Mouse (Mus musculus) cerebellum, adult 2 months (tissue): ENCODE data around the gene Slc4a5. TPM values are rescaled to one million over a fixed set of nuclear protein-coding genes. Genes with fewer than 3 reads are reported as not detected.

ENCODE experiments used
- DNase-seq, 2 experiments: peaks; one replicate each; pipeline ENCODE4 v3.0.0; 2021
- H3K27ac ChIP-seq: fragments of 200-500 bp; 2 replicates; pipeline ENCODE4 v1.5.1; 2012; ENCODE audit warnings: low read length, control low read depth, inconsistent platforms; ENCODE audit not compliant: insufficient read depth
- H3K27me3 ChIP-seq: fragments of 200-500 bp; 2 replicates; pipeline ENCODE4 v1.6.1; 2012; ENCODE audit warnings: inconsistent platforms, mild to moderate bottlenecking, low read length, moderate library complexity; ENCODE audit not compliant: control insufficient read depth, insufficient read depth
- H3K4me1 ChIP-seq: fragments of 200-500 bp; 2 replicates; pipeline ENCODE4 v1.6.1; 2011; ENCODE audit warnings: low read length; ENCODE audit not compliant: control insufficient read depth, insufficient read depth
- H3K4me3 ChIP-seq: fragments of 200-500 bp; replicated peaks from 2 replicates; pipeline ENCODE3; 2011; ENCODE audit warnings: mild to moderate bottlenecking, low read depth, low read length, control low read depth; ENCODE audit not compliant: insufficient read depth
- CTCF ChIP-seq: fragments of 200-500 bp; IDR thresholded peaks from 2 replicates; pipeline ENCODE4 v1.5.1; 2011; ENCODE audit warnings: low read depth, mild to moderate bottlenecking, control low read depth, low read length, moderate library complexity, borderline replicate concordance; ENCODE audit not compliant: insufficient read depth
- POLR2A ChIP-seq: fragments of 200-500 bp; IDR thresholded peaks from 2 replicates; pipeline ENCODE4 v1.6.1; 2011; ENCODE audit warnings: low read length, control low read depth, borderline replicate concordance; ENCODE audit not compliant: insufficient read depth
- WGBS: fragments of 180-500 bp; shearing (Covaris S2); methylation state at CpG from one replicate; pipeline ENCODE4 v1.1.7; 2018; 5-methylcytosine and 5-hydroxymethylcytosine counted together
- polyA plus RNA-seq: library from polyadenylated mRNA; depleted of rRNA; stranded (reverse); fragments of >200 nt; gene quantifications from 2 replicates; pipeline ENCODE4 v1.2.3, GENCODE M21; 2012

The Slc4a5 gene
- polyA plus RNA-seq, 1 experiment, result 2.8 TPM

GRCm38 (mm10) chr6:83280256-83280955 is 60.8 kb downstream of the Slc4a5 start:
- Histone ChIP-seq H3K4me1 (no peaks in the 10 kb centered on the region), H3K27me3 (no peaks in the 10 kb centered on the region; the same call in 1 of the 2 replicates), H3K4me3 (no peak overlapping the region), H3K27ac (no peak overlapping the region)
- 81% methylated on average over 8 of the region's 8 CpGs for WGBS
- TF ChIP-seq CTCF, result peak; percentile 28; the same call in 1 of the 2 replicates
- TF ChIP-seq POLR2A, result no peak
- DNase-seq, result no peak

DNA sequence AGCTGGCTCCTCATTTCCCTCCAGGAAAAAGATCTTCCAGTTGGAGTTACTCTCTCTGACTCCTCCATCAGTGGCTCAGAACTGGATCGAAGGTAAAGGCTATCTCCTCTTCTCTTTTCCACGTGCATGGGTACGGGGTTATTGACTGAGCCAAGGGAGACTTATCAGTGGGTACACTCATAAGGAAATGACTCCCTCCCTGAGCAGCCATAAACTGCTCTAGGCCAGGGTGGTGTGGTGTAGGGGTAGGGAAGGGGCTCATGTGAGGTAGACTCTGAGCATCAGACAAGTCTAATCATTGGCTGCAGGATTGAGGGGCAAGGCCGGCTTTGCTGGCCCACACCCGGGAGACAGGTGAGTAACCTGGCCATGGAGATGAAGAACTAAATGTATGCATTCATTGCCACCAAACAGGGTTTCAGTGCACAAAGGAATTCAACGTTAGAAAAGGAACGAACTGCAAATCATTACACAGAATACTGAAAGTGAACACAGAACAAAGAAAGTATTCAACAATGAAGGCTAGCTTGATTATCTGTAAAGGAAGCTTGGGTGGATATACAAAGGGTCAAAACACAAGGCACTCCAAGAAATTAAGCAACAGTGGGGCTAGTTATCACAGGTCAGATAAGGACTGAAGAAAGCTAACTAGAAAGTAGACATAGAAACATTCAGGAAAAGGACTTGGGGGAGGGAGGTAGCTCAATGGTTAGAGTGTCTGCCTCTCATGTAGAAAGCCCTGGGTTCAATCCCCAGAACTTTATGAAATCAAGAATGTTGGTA is 81.0 kb downstream of the Slc4a5 start:
- Histone ChIP-seq H3K27ac (no peak overlapping the region), H3K4me3 (no peak overlapping the region), H3K27me3 (no peaks in the 10 kb centered on the region), H3K4me1 (peaks cover 3% of the 10 kb centered on the region)
- WGBS, result 85% methylated on average over 7 of the region's 7 CpGs
- no peak for DNase-seq
- TF ChIP-seq CTCF, result no peak
- TF ChIP-seq POLR2A, result no peak

GRCm38 (mm10) chr6:83301294-83301693 is 81.7 kb downstream of the Slc4a5 start:
- TF ChIP-seq CTCF (no peak), POLR2A (no peak)
- no peak overlapping the region for H3K27ac ChIP-seq
- WGBS, result 60% methylated on average over 2 of the region's 2 CpGs
- H3K4me1 ChIP-seq, result peaks cover 3% of the 10 kb centered on the region
- no peaks in the 10 kb centered on the region for H3K27me3 ChIP-seq
- no peak overlapping the region for H3K4me3 ChIP-seq
- peak in 1 of 2 experiments; percentile 18 for DNase-seq

DNA sequence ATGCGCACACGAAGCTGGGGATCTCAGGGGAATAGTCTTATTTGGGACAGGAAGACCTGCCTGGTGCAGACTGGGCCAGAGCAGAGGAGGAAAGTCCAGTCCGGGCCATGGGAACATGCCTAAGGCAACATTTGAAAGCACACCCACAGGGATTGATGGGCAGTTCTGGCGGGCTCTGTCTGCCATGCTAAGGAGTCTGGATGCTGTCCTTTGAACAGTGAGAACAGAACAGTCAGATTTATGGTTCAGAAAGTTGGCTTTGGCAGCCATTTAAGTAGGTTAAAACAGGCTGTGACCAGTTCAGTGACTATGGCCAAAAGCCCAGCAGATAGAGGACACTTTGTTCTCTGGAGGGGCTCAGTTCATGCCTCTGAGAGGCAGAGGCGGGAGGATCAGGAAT is 82.6 kb downstream of the Slc4a5 start:
- DNase-seq, result peak in 1 of 2 experiments; percentile 16
- Histone ChIP-seq H3K4me1 (peaks cover 3% of the 10 kb centered on the region), H3K27ac (no peak overlapping the region), H3K4me3 (no peak overlapping the region), H3K27me3 (no peaks in the 10 kb centered on the region)
- no peak for TF ChIP-seq POLR2A
- TF ChIP-seq CTCF, result no peak
- 64% methylated on average over 5 of the region's 5 CpGs for WGBS

GRCm38 (mm10) chr6:83309017-83309416 is 89.4 kb downstream of the Slc4a5 start:
- TF ChIP-seq POLR2A (no peak), CTCF (no peak)
- WGBS, result 87% methylated on average over 7 of the region's 7 CpGs
- no peaks in the 10 kb centered on the region for H3K4me1 ChIP-seq
- DNase-seq, result no peak
- no peak overlapping the region for H3K27ac ChIP-seq
- no peak overlapping the region for H3K4me3 ChIP-seq
- no peaks in the 10 kb centered on the region for H3K27me3 ChIP-seq

- TF ChIP-seq POLR2A (no peak), CTCF (no peak)
Measured at GRCm38 (mm10) chr6:83311206-83311605, 91.6 kb downstream of the Slc4a5 start.

GRCm38 (mm10) chr6:83312021-83312420 is 92.4 kb downstream of the Slc4a5 start:
- WGBS, result 92% methylated on average over 7 of the region's 7 CpGs
- no peak for TF ChIP-seq POLR2A
- TF ChIP-seq CTCF, result no peak
- H3K4me3 ChIP-seq, result no peak overlapping the region
- H3K27me3 ChIP-seq, result no peaks in the 10 kb centered on the region
- no peaks in the 10 kb centered on the region for H3K4me1 ChIP-seq
- H3K27ac ChIP-seq, result no peak overlapping the region
- DNase-seq, result no peak

More at GRCm38 (mm10) chr6:83311206-83311605, 91.6 kb downstream of the Slc4a5 start:
- WGBS, result 96% methylated on average over 11 of the region's 11 CpGs
- Histone ChIP-seq H3K27me3 (no peaks in the 10 kb centered on the region), H3K27ac (no peak overlapping the region), H3K4me1 (no peaks in the 10 kb centered on the region), H3K4me3 (no peak overlapping the region)
- DNase-seq, result no peak

DNA sequence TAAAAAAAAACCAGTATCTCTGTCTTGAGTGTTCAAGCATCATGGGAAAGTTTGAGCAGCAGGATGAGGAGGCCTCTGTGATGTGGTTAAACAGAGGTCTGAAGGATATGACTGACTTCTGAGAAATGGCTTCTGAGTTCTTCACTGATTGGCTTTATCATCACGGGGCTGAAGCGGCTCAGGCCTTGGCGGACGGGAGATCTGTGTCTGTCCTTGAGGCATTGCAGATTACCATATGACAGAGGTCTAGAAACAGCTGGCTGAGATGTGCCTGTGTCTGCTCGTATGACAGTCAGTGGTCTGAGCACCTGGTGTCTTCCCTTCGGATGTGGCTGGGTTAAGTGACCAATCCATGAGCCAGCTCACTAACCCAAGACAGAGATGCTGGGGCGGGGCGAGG is 92.9 kb downstream of the Slc4a5 start:
- Histone ChIP-seq H3K27me3 (no peaks in the 10 kb centered on the region), H3K4me3 (no peak overlapping the region), H3K4me1 (no peaks in the 10 kb centered on the region), H3K27ac (no peak overlapping the region)
- TF ChIP-seq POLR2A (no peak), CTCF (no peak)
- 82% methylated on average over 8 of the region's 8 CpGs for WGBS
- no peak for DNase-seq
